Mouse (Mus musculus): ENCODE measurements around the gene Spon1. TPM values are rescaled to one million over a fixed set of nuclear protein-coding genes. Genes with fewer than 3 reads are reported as not detected.

Spon1 gene
- polyA plus RNA-seq, 1 experiment, result 0.65 TPM

DNA sequence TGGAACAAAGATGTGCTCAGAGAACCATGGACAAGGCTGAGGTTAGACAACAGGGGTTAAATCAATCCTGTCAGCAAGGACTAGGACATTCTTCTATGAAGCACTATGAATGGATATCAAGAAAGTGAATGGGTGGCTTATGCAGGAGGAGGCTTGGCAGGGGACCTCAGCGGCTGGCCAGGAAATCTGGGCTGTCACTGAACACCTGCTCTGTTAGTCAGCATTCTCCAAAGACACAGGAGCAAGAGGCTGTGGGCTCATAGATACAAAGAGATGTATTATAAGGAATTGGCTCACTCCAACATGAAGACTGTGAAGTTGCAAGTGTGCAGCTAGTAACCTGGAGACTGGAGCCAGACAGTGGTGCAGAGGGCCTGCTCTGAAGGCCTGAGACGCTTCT is 154.3 kb downstream of the Spon1 start:
- 67% methylated on average over 2 of the region's 2 CpGs for WGBS
- TF ChIP-seq CTCF (IDR thresholded peaks at IDR 0.05; ENCODE audit: control insufficient read depth, insufficient read depth, low read length) (no peak), POLR2A (IDR thresholded peaks at IDR 0.05; ENCODE audit: borderline replicate concordance, control insufficient read depth, low read depth, low read length) (no peak)

DNA sequence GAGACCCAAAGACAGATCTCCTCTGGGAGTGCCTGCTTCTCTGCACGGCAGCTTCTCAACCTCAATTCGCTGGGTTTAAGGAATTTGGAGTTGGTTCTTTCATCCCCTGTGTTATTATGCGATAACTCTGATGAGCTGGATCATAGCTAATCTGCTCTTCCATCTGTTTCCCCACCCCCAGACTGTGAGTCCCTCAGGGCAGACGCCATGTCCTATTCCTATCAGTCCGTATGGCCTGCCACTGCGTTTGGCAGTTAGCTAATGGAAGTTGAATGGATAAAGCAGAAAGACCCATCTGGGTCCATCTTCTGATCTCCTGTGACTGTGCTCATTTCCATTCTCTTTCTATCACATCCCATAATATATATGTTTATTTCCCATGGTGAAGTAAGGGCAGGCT is 158.8 kb downstream of the Spon1 start:
- no peaks in the 10 kb centered on the region for H3K4me1 ChIP-seq (ENCODE audit: control insufficient read depth, insufficient read depth, low read length)
- no peak overlapping the region for H3K4me3 ChIP-seq (replicated peaks; ENCODE audit: control insufficient read depth, low read depth, low read length)
- 77% methylated on average over 6 of the region's 6 CpGs for WGBS
- H3K27ac ChIP-seq (ENCODE audit: control insufficient read depth, insufficient read depth, low read depth, low read length, poor library complexity), result no peak overlapping the region
- TF ChIP-seq CTCF (IDR thresholded peaks at IDR 0.05; ENCODE audit: control insufficient read depth, insufficient read depth, low read length), result no peak
- no peak for TF ChIP-seq POLR2A (IDR thresholded peaks at IDR 0.05; ENCODE audit: borderline replicate concordance, control insufficient read depth, low read depth, low read length)

More for the DNA sequence above, 154.3 kb downstream of the Spon1 start:
- H3K4me1 ChIP-seq (ENCODE audit: control insufficient read depth, insufficient read depth, low read length), result no peaks in the 10 kb centered on the region
- no peak overlapping the region for H3K4me3 ChIP-seq (replicated peaks; ENCODE audit: control insufficient read depth, low read depth, low read length)
- H3K27ac ChIP-seq (ENCODE audit: control insufficient read depth, insufficient read depth, low read depth, low read length, poor library complexity), result no peak overlapping the region

DNA sequence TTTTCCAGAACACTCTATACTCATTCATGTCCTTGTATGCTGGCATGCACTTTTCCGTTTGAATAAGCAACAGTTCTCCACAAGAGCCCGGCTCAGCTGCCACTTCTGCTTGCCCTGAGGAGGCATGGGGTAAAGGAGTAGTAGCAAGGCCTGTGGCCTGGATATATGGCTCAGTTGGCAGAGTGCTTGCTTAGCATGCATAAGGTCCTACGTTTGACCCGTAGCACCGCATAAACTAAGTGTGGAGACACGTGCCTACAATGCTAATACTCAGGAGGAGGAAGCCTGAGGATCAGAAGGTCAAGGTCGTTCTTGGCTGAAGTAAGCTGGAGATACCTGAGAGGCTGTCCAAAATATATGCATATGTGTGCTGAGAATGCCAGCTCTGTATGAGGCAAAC is 185.1 kb downstream of the Spon1 start:
- Histone ChIP-seq H3K4me3 (replicated peaks; ENCODE audit: control insufficient read depth, low read depth, low read length) (no peak overlapping the region), H3K27ac (ENCODE audit: control insufficient read depth, insufficient read depth, low read depth, low read length, poor library complexity) (no peak overlapping the region), H3K4me1 (ENCODE audit: control insufficient read depth, insufficient read depth, low read length) (no peaks in the 10 kb centered on the region)
- no peak for TF ChIP-seq CTCF (IDR thresholded peaks at IDR 0.05; ENCODE audit: control insufficient read depth, insufficient read depth, low read length)
- TF ChIP-seq POLR2A (IDR thresholded peaks at IDR 0.05; ENCODE audit: borderline replicate concordance, control insufficient read depth, low read depth, low read length), result no peak
- WGBS, result 78% methylated on average over 7 of the region's 7 CpGs

DNA sequence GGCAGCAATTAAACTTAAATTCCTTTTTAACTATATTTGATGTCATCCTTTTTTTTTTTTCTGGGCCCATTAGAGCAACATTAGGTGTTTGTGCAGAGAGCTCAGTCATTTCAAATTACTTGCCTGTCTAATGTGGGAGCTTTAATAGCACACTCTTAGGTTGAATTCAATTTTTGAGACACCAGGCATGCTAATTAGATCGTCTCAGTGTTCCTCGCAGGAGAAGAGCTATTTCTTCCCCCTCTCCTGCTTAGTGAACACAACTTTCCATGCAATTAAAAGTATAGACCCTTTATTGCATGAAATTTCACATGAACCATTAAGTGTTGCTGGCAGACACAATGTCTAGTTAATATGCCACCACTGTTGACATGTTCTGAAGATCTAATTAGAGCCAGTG is 189.6 kb downstream of the Spon1 start:
- no peaks in the 10 kb centered on the region for H3K4me1 ChIP-seq (ENCODE audit: control insufficient read depth, insufficient read depth, low read length)
- no peak overlapping the region for H3K4me3 ChIP-seq (replicated peaks; ENCODE audit: control insufficient read depth, low read depth, low read length)
- 69% methylated on average over 2 of the region's 2 CpGs for WGBS
- H3K27ac ChIP-seq (ENCODE audit: control insufficient read depth, insufficient read depth, low read depth, low read length, poor library complexity), result no peak overlapping the region
- TF ChIP-seq CTCF (IDR thresholded peaks at IDR 0.05; ENCODE audit: control insufficient read depth, insufficient read depth, low read length), result no peak
- no peak for TF ChIP-seq POLR2A (IDR thresholded peaks at IDR 0.05; ENCODE audit: borderline replicate concordance, control insufficient read depth, low read depth, low read length)

DNA sequence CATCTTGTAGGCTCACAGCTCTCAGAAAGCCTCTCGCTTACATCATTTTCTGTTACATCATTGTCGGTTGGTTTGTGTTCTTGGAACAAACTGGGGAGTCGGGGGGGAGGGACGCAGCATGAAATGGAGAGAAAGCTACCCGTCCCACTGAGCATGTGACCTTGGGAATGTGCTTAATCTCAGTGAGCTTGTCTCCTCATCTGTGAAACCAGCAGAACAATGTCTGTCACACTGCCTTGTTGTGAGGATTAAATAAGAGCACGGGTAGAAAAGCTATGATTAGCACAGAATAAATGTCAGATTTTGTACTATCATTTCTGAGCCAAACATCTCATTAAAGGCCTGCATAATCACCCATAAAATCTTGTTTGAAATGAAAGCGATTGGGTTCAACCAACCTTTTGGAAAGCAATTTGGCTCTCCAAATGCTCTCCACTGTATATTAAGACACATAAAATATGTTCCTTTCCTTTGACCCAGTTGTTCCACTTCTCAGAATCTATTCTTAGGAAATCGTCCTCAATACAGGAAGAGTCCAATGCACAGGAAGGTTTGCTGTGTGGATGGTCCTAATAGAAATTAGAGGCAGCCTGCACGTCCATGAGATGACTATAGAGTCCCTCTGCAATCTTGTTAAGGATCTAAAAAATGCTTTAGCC is 195.2 kb downstream of the Spon1 start:
- H3K4me3 ChIP-seq (replicated peaks; ENCODE audit: control insufficient read depth, low read depth, low read length), result no peak overlapping the region
- H3K4me1 ChIP-seq (ENCODE audit: control insufficient read depth, insufficient read depth, low read length), result no peaks in the 10 kb centered on the region
- 52% methylated on average over 9 of the region's 9 CpGs for whole genome bisulfite sequencing
- no peak for TF ChIP-seq CTCF (IDR thresholded peaks at IDR 0.05; ENCODE audit: control insufficient read depth, insufficient read depth, low read length)
- TF ChIP-seq POLR2A (IDR thresholded peaks at IDR 0.05; ENCODE audit: borderline replicate concordance, control insufficient read depth, low read depth, low read length), result no peak
- H3K27ac ChIP-seq (ENCODE audit: control insufficient read depth, insufficient read depth, low read depth, low read length, poor library complexity), result no peak overlapping the region

DNA sequence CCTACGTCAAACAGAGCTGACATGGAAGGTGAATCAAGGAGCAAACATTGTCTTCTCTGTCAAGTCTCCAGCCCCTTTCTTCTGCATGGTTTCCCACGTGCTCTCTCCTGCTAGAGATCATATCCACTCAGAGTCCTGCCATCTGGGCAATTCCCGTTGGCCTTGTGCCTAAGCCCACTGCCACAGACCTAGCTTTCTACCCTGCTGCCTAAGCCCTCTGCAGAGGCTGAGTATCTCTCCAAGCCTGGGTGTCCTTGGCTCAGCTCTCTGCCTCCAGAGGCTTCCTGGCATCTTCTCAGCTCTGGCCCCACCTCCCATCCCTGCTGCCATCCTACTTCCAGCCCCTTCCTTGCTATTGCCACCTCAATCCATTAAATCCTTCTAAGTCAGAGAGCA is 195.7 kb downstream of the Spon1 start:
- no peak for TF ChIP-seq POLR2A (IDR thresholded peaks at IDR 0.05; ENCODE audit: borderline replicate concordance, control insufficient read depth, low read depth, low read length)
- TF ChIP-seq CTCF (IDR thresholded peaks at IDR 0.05; ENCODE audit: control insufficient read depth, insufficient read depth, low read length), result no peak
- no peak overlapping the region for H3K27ac ChIP-seq (ENCODE audit: control insufficient read depth, insufficient read depth, low read depth, low read length, poor library complexity)
- 70% methylated on average over 3 of the region's 3 CpGs for WGBS
- H3K4me1 ChIP-seq (ENCODE audit: control insufficient read depth, insufficient read depth, low read length), result no peaks in the 10 kb centered on the region
- no peak overlapping the region for H3K4me3 ChIP-seq (replicated peaks; ENCODE audit: control insufficient read depth, low read depth, low read length)

DNA sequence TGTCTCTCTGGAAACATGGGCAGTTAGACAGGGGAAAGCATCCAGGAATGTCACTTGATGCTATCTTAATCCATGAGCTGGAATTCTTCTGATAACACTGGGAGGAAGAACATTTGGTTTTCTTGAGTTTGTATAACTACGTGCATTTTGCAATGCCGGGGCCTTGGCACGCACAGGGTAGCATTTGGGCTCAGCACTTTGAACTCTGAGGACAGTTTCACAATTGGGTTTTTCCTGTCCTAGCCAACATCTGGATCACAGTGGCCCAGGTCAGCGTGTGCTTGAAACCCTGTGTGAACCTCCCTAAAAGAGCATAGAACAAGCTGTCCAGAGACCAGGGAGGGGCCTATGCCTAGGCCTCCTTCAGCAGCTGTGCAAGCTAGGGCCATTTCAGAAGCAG is 196.3 kb downstream of the Spon1 start:
- no peak overlapping the region for H3K4me3 ChIP-seq (replicated peaks; ENCODE audit: control insufficient read depth, low read depth, low read length)
- WGBS, result 55% methylated on average over 4 of the region's 4 CpGs
- TF ChIP-seq POLR2A (IDR thresholded peaks at IDR 0.05; ENCODE audit: borderline replicate concordance, control insufficient read depth, low read depth, low read length) (no peak), CTCF (IDR thresholded peaks at IDR 0.05; ENCODE audit: control insufficient read depth, insufficient read depth, low read length) (no peak)
- H3K4me1 ChIP-seq (ENCODE audit: control insufficient read depth, insufficient read depth, low read length), result no peaks in the 10 kb centered on the region
- no peak overlapping the region for H3K27ac ChIP-seq (ENCODE audit: control insufficient read depth, insufficient read depth, low read depth, low read length, poor library complexity)

DNA sequence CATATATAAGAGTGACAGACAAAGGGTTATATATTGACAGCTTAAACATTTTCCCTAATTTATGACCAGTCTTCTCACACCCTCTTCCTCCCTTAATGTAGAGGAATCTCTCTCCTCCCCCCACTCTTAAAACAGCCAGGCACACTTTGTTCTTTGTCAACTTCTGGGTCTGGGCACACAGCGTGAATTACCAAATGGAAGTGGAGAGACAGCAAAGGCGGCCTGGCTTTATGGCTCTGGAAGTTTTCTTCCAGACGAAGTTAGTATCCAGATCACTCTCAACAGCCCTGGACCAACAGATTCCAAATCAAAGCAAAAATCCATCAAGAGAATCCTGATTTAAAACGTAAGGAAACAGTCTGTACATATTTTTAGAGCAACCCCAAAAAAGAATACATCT is 198.0 kb downstream of the Spon1 start:
- WGBS, result 74% methylated on average over 4 of the region's 4 CpGs
- Histone ChIP-seq H3K27ac (ENCODE audit: control insufficient read depth, insufficient read depth, low read depth, low read length, poor library complexity) (no peak overlapping the region), H3K4me1 (ENCODE audit: control insufficient read depth, insufficient read depth, low read length) (no peaks in the 10 kb centered on the region), H3K4me3 (replicated peaks; ENCODE audit: control insufficient read depth, low read depth, low read length) (no peak overlapping the region)
- TF ChIP-seq POLR2A (IDR thresholded peaks at IDR 0.05; ENCODE audit: borderline replicate concordance, control insufficient read depth, low read depth, low read length) (no peak), CTCF (IDR thresholded peaks at IDR 0.05; ENCODE audit: control insufficient read depth, insufficient read depth, low read length) (no peak)

DNA sequence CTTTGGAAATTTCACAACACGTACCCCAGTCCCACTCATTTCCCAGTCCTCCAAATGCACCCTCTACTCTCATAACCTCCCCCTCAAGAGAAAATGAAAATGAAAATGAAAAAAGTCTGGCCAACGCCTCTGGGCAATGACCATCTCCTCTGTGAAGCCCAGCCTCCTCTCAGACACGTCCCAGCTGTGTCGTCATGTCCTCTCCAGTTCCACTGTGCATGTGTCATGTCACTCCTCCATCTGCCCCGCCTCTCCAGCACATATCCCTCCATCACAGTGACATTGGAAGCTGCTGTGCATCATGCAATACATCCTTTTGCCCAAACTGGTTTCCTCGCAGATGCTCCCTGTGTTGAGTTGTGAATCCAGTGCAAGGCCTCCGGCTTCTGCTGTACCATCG is 199.8 kb downstream of the Spon1 start:
- Histone ChIP-seq H3K27ac (ENCODE audit: control insufficient read depth, insufficient read depth, low read depth, low read length, poor library complexity) (no peak overlapping the region), H3K4me3 (replicated peaks; ENCODE audit: control insufficient read depth, low read depth, low read length) (no peak overlapping the region), H3K4me1 (ENCODE audit: control insufficient read depth, insufficient read depth, low read length) (no peaks in the 10 kb centered on the region)
- TF ChIP-seq CTCF (IDR thresholded peaks at IDR 0.05; ENCODE audit: control insufficient read depth, insufficient read depth, low read length) (no peak), POLR2A (IDR thresholded peaks at IDR 0.05; ENCODE audit: borderline replicate concordance, control insufficient read depth, low read depth, low read length) (no peak)
- 77% methylated on average over 8 of the region's 8 CpGs for WGBS
